ENCODE assay signal across 10 mouse cellular contexts in the genomic region with DNA sequence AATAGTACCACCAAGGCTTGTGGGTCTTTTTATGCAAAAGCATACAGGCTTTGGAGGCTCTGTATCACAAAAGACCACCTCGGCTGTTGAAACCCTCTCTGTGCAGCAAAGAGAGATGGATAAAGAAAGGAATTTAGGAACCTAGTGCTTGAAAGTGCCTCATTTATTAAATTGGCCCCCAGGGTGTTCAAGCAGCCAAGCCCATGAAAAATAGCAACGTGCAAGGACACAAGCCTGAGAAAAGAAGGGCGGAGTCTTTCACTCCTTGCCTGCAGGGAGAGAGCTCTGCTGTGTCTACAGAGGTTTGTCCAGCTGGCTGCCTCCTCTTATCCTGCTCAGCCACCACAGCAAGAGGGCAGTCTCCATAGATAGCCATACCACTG.
DNase-seq lines count a peak whose midpoint lies in the region; ATAC-seq and TF ChIP-seq lines count a peak whose summit lies in the region.
"Had no signal": no experiment of that assay in that cellular context is flagged by ENCODE, and none has a peak within 500 bp of the region (broad histone marks: within the 10 kb centered on the region; RNA-seq: fewer than 3 reads in every experiment).

No protein-coding gene starts in this region.

- H3K27ac ChIP-seq in embryonic facial prominence, embryonic 11.5 days (replicated peaks; ENCODE audit: low read depth, low read length): no peak overlapping the region
- H3K27ac ChIP-seq in hindbrain, embryonic 14.5 days: peak overlapping the region; percentile 76
- H3K27ac ChIP-seq in midbrain, embryonic 13.5 days: peak overlapping the region; percentile 89
- H3K27ac ChIP-seq: lung, embryonic 15.5 days had no signal

- TF ChIP-seq POLR2A in brain, embryonic 14.5 days (IDR thresholded peaks at IDR 0.05; ENCODE audit: borderline replicate concordance, extremely low read depth, insufficient read depth, insufficient read length, poor library complexity, severe bottlenecking): no peak

- no peak overlapping the region for H3K9ac ChIP-seq in embryonic facial prominence, embryonic 11.5 days (replicated peaks; ENCODE audit: low read length)
- no peak overlapping the region for H3K9ac ChIP-seq in hindbrain, embryonic 14.5 days
- no peak overlapping the region for H3K9ac ChIP-seq in midbrain, embryonic 13.5 days (replicated peaks)
- H3K9ac ChIP-seq: lung, embryonic 15.5 days had no signal

- TF ChIP-seq CTCF in brain, embryonic 14.5 days (IDR thresholded peaks at IDR 0.05; ENCODE audit: borderline replicate concordance, extremely low read depth, insufficient read depth, insufficient read length): no peak

- no peaks in the 10 kb centered on the region for H3K36me3 ChIP-seq in embryonic facial prominence, embryonic 11.5 days (replicated peaks; ENCODE audit: control insufficient read depth, insufficient read depth, low read depth, low read length)
- no peaks in the 10 kb centered on the region for H3K36me3 ChIP-seq in hindbrain, embryonic 14.5 days (replicated peaks; ENCODE audit: control insufficient read depth, insufficient read depth)
- no peaks in the 10 kb centered on the region for H3K36me3 ChIP-seq in midbrain, embryonic 13.5 days
- H3K36me3 ChIP-seq: G1E; lung, embryonic 15.5 days had no signal

- H3K4me1 ChIP-seq in embryonic facial prominence, embryonic 11.5 days (ENCODE audit: control insufficient read depth, insufficient read depth, low read length): no peaks in the 10 kb centered on the region
- H3K4me1 ChIP-seq in hindbrain, embryonic 14.5 days (replicated peaks; ENCODE audit: control insufficient read depth, insufficient read depth, low read length): peaks cover 15% of the 10 kb centered on the region
- H3K4me1 ChIP-seq in midbrain, embryonic 13.5 days (replicated peaks): peaks cover 27% of the 10 kb centered on the region

- no peak overlapping the region for H3K4me3 ChIP-seq in embryonic facial prominence, embryonic 11.5 days (ENCODE audit: low read depth, low read length)
- no peak overlapping the region for H3K4me3 ChIP-seq in hindbrain, embryonic 14.5 days (replicated peaks; ENCODE audit: low read length)
- no peak overlapping the region for H3K4me3 ChIP-seq in midbrain, embryonic 13.5 days (replicated peaks)
- H3K4me3 ChIP-seq: lung, embryonic 15.5 days had no signal

- no peaks in the 10 kb centered on the region for H3K9me3 ChIP-seq in embryonic facial prominence, embryonic 11.5 days (replicated peaks; ENCODE audit: control insufficient read depth, low read length)
- H3K9me3 ChIP-seq in hindbrain, embryonic 14.5 days (ENCODE audit: control insufficient read depth, low read length): no peaks in the 10 kb centered on the region
- no peaks in the 10 kb centered on the region for H3K9me3 ChIP-seq in midbrain, embryonic 13.5 days
- H3K9me3 ChIP-seq: G1E; lung, embryonic 15.5 days had no signal

- H3K27me3 ChIP-seq in embryonic facial prominence, embryonic 11.5 days (ENCODE audit: control insufficient read depth, insufficient read depth, low read length): no peaks in the 10 kb centered on the region
- H3K27me3 ChIP-seq in hindbrain, embryonic 14.5 days (ENCODE audit: control insufficient read depth, insufficient read depth, low read length): no peaks in the 10 kb centered on the region
- H3K27me3 ChIP-seq in midbrain, embryonic 13.5 days: no peaks in the 10 kb centered on the region
- H3K27me3 ChIP-seq: lung, embryonic 15.5 days had no signal

- WGBS in embryonic facial prominence, embryonic 11.5 days: 29% methylated on average over 3 of the region's 3 CpGs
- WGBS in hindbrain, embryonic 14.5 days: 28% methylated on average over 3 of the region's 3 CpGs
- 7% methylated on average over 3 of the region's 3 CpGs for WGBS in midbrain, embryonic 13.5 days

- peak; percentile 86 for DNase-seq in brain, embryonic 14.5 days (ENCODE audit: low read depth)
- no peak for DNase-seq in embryonic facial prominence, embryonic 11.5 days (ENCODE audit: low spot score)
- no peak for DNase-seq in hindbrain, embryonic 14.5 days (ENCODE audit: low spot score)
- no peak for DNase-seq in spleen, adult 12 weeks (ENCODE audit: low spot score)
- no peak for DNase-seq in frontal cortex, postnatal 10 days (ENCODE audit: low spot score in 2 of 2)
- DNase-seq in layer of hippocampus, adult 8-10 months (ENCODE audit: low spot score in 2 of 2): no peak

- no peak overlapping the region for H3K4me2 ChIP-seq in embryonic facial prominence, embryonic 11.5 days (ENCODE audit: low read depth, low read length)
- no peak overlapping the region for H3K4me2 ChIP-seq in hindbrain, embryonic 14.5 days (replicated peaks)
- H3K4me2 ChIP-seq in midbrain, embryonic 13.5 days (replicated peaks): no peak overlapping the region
- H3K4me2 ChIP-seq: lung, embryonic 15.5 days had no signal

- ATAC-seq in embryonic facial prominence, embryonic 11.5 days (replicated peaks; ENCODE audit: insufficient number of reproducible peaks, low FRiP score, low TSS enrichment, low read depth): peak; percentile 80
- ATAC-seq in hindbrain, embryonic 14.5 days (ENCODE audit: low FRiP score): peak; percentile 35; the same call in 1 of the 2 replicates
- peak; percentile 85 for ATAC-seq in midbrain, embryonic 13.5 days
- ATAC-seq in megakaryocyte progenitor cell, adult 5-6 weeks (replicated peaks; ENCODE audit: poor library complexity): no peak
